Mouse (Mus musculus) heart, postnatal 0 days (tissue): ENCODE results near the gene Mtcp1.

Source experiments
- CTCF ChIP-seq: IDR thresholded peaks from 2 replicates; pipeline ENCODE4 v1.5.1; 2016; ENCODE audit warnings: antibody characterized with exemption, control low read depth, low read depth
- EP300 ChIP-seq: IDR thresholded peaks from 2 replicates; pipeline ENCODE4 v1.6.1; 2016; ENCODE audit warnings: antibody characterized with exemption, low read depth

- TF ChIP-seq CTCF (no peak), EP300 (no peak)
These were observed 35.2 kb downstream of the Mtcp1 start for GRCm38 (mm10) chrX:75381176-75381575.
